Mouse (Mus musculus): ENCODE measurements around the gene Pqbp1. TPM values are rescaled to one million over a fixed set of nuclear protein-coding genes. Genes with fewer than 3 reads are reported as not detected.
A peak's percentile ranks its signal among the peaks of the same experiment; 100 is the strongest.

The Pqbp1 gene
- polyA plus RNA-seq (2015; fragmentation: Nextera tagmentation; extraction: Ambion mirVana) = 80.1 and 80.4 TPM in 2 replicates

- no peaks in the 10 kb centered on the region for H3K4me1 ChIP-seq (ENCODE audit: insufficient read depth, low read depth, low read length)
- peak within 1 kb of the TSS; percentile 50 for H3K4me2 ChIP-seq (replicated peaks; ENCODE audit: low read depth, low read length)
- peak within 1 kb of the TSS; percentile 85 for H3K27ac ChIP-seq (ENCODE audit: low read length)
- no peaks in the 10 kb centered on the region for H3K36me3 ChIP-seq (ENCODE audit: insufficient read depth, low read length)
- peak; percentile 95 for DNase-seq (ENCODE audit: low spot score)
- H3K4me3 ChIP-seq (ENCODE audit: low read depth, low read length) = peak within 1 kb of the TSS; percentile 54
- TF ChIP-seq EP300 (IDR thresholded peaks at IDR 0.05) = peak; percentile 57
- no peak for TF ChIP-seq CTCF (IDR thresholded peaks at IDR 0.05)
- ATAC-seq = peak; percentile 99
- 12% methylated on average over 61 of the region's 62 CpGs for WGBS
- peak within 1 kb of the TSS; percentile 39 for H3K9ac ChIP-seq (replicated peaks; ENCODE audit: low read depth)
- H3K9me3 ChIP-seq (ENCODE audit: low read length) = no peaks in the 10 kb centered on the region
- H3K27me3 ChIP-seq (replicated peaks; ENCODE audit: insufficient read depth, low read length) = no peaks in the 10 kb centered on the region
These were observed at the start of gene Pqbp1, which contains the start of gene Timm17b for GRCm38 (mm10) chrX:7898880-7899874. TSS of gene Pqbp1 (minus strand) at chrX:7899269. TSS of gene Timm17b (plus strand) at chrX:7899357.

- Histone ChIP-seq H3K36me3 (ENCODE audit: insufficient read depth, low read length) (no peaks in the 10 kb centered on the region), H3K4me3 (ENCODE audit: low read depth, low read length) (peak overlapping the region; percentile 36), H3K4me2 (replicated peaks; ENCODE audit: low read depth, low read length) (peak overlapping the region; percentile 51), H3K27me3 (replicated peaks; ENCODE audit: insufficient read depth, low read length) (no peaks in the 10 kb centered on the region), H3K4me1 (ENCODE audit: insufficient read depth, low read depth, low read length) (no peaks in the 10 kb centered on the region), H3K27ac (ENCODE audit: low read length) (no peak overlapping the region), H3K9ac (replicated peaks; ENCODE audit: low read depth) (0 out of 2 replicates have a peak overlapping the region, but pooled peaks have one; percentile 44), H3K9me3 (ENCODE audit: low read length) (no peaks in the 10 kb centered on the region)
- no peak for TF ChIP-seq CTCF (IDR thresholded peaks at IDR 0.05)
- no peak for TF ChIP-seq EP300 (IDR thresholded peaks at IDR 0.05)
- ATAC-seq (peak; percentile 99), DNase-seq (ENCODE audit: low spot score) (peak; percentile 96)
- WGBS = 16% methylated on average over 34 of the region's 38 CpGs
These were observed 48.9 kb upstream of the Pqbp1 start for GRCm38 (mm10) chrX:7947900-7948492.

- no peaks in the 10 kb centered on the region for H3K9me3 ChIP-seq (ENCODE audit: low read length)
- peak within 1 kb of the TSS; percentile 44; the same call in 1 of the 2 replicates for H3K9ac ChIP-seq (replicated peaks; ENCODE audit: low read depth)
- no peaks in the 10 kb centered on the region for H3K36me3 ChIP-seq (ENCODE audit: insufficient read depth, low read length)
- H3K4me3 ChIP-seq (ENCODE audit: low read depth, low read length) = peak within 1 kb of the TSS; percentile 36
- 13% methylated on average over 34 of the region's 37 CpGs for WGBS
- ATAC-seq = no peak; the same call in none of the 2 replicates
- no peak for DNase-seq (ENCODE audit: low spot score)
- H3K4me1 ChIP-seq (ENCODE audit: insufficient read depth, low read depth, low read length) = no peaks in the 10 kb centered on the region
- H3K27me3 ChIP-seq (replicated peaks; ENCODE audit: insufficient read depth, low read length) = no peaks in the 10 kb centered on the region
- no peak within 1 kb of the TSS for H3K27ac ChIP-seq (ENCODE audit: low read length)
- TF ChIP-seq CTCF (IDR thresholded peaks at IDR 0.05) (no peak), EP300 (IDR thresholded peaks at IDR 0.05) (no peak)
- H3K4me2 ChIP-seq (replicated peaks; ENCODE audit: low read depth, low read length) = peak within 1 kb of the TSS; percentile 51
These were observed 48.2 kb upstream of the Pqbp1 start, which contains the start of gene Hdac6 for GRCm38 (mm10) chrX:7947108-7947899. TSS of gene Hdac6 (minus strand) at chrX:7947889.

- Histone ChIP-seq H3K36me3 (ENCODE audit: insufficient read depth, low read length) (no peaks in the 10 kb centered on the region), H3K4me2 (replicated peaks; ENCODE audit: low read depth, low read length) (no peak overlapping the region), H3K9ac (replicated peaks; ENCODE audit: low read depth) (no peak overlapping the region), H3K4me3 (ENCODE audit: low read depth, low read length) (no peak overlapping the region), H3K9me3 (ENCODE audit: low read length) (no peaks in the 10 kb centered on the region), H3K27me3 (replicated peaks; ENCODE audit: insufficient read depth, low read length) (no peaks in the 10 kb centered on the region), H3K4me1 (ENCODE audit: insufficient read depth, low read depth, low read length) (no peaks in the 10 kb centered on the region), H3K27ac (ENCODE audit: low read length) (no peak overlapping the region)
- TF ChIP-seq EP300 (IDR thresholded peaks at IDR 0.05) (no peak), CTCF (IDR thresholded peaks at IDR 0.05) (no peak)
- ATAC-seq = no peak
- DNase-seq (ENCODE audit: low spot score) = no peak
- 66% methylated on average over 8 of the region's 8 CpGs for WGBS
These were observed 46.5 kb upstream of the Pqbp1 start for GRCm38 (mm10) chrX:7945618-7946017.

GRCm38 (mm10) chrX:7937667-7938066 is 38.6 kb upstream of the Pqbp1 start:
- Histone ChIP-seq H3K4me2 (replicated peaks; ENCODE audit: low read depth, low read length) (no peak overlapping the region), H3K9me3 (ENCODE audit: low read length) (no peaks in the 10 kb centered on the region), H3K27ac (ENCODE audit: low read length) (no peak overlapping the region), H3K36me3 (ENCODE audit: insufficient read depth, low read length) (no peaks in the 10 kb centered on the region), H3K27me3 (replicated peaks; ENCODE audit: insufficient read depth, low read length) (no peaks in the 10 kb centered on the region), H3K4me1 (ENCODE audit: insufficient read depth, low read depth, low read length) (no peaks in the 10 kb centered on the region), H3K4me3 (ENCODE audit: low read depth, low read length) (no peak overlapping the region), H3K9ac (replicated peaks; ENCODE audit: low read depth) (no peak overlapping the region)
- no peak for DNase-seq (ENCODE audit: low spot score)
- WGBS = 89% methylated on average over 6 of the region's 6 CpGs
- TF ChIP-seq CTCF (IDR thresholded peaks at IDR 0.05) = no peak
- no peak for TF ChIP-seq EP300 (IDR thresholded peaks at IDR 0.05)
- ATAC-seq = no peak

Measured in lung, postnatal 0 days (tissue).